Mouse (Mus musculus) brain, embryonic 18.5 days (tissue): ENCODE results near the gene Nyap2.
A peak's percentile ranks its signal among the peaks of the same experiment; 100 is the strongest.
"Not testable (repeated sequence)": the region's sequence is repeated elsewhere in the genome, so short reads cannot be mapped to it uniquely, and the experiment has no call there.

Source experiments
- DNase-seq: peaks from one replicate; pipeline ENCODE4 v3.0.0-alpha.2; 2012; ENCODE audit warnings: low read depth, low spot score

Nyap2 gene

DNA sequence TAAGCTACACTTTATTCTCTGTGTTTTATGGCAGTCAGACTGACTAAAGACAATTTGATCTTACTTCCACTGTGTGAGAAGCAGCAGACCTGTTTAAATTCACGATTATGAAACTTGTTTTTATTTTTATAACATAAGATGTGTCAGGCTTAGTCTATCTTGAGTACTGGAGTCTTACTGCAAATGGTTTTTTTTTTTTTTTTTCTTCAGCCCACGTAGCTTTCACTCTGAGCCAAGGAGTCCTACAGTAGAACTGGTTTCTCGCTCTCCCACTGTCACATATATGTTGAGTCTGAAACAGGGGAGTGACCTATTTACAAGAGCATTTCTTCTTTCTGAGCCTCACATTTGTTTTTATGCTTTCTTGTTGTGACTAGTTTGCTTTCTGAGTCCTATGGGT lies 103.9 kb downstream of the Nyap2 start:
- no peak for DNase-seq

DNA sequence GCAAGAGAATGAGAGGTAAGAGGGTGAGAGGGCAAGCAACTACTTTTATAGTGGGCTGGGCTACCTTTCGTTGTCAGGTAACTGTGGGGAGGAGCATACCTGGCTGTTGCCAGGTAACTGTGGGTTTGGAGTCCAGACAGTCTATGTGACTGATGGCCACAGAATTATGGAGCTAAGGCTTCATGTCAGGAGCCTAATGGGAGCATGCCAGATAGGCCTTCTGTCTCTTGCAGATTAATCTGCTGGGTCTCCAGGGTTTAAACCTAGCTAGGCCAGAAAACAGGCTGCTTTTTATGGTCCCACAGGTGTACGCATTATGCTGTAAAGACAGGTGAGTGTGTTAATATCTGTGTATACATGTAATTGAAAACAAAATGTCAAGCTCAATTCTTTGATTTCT lies 132.8 kb downstream of the Nyap2 start:
- no peak for DNase-seq

DNA sequence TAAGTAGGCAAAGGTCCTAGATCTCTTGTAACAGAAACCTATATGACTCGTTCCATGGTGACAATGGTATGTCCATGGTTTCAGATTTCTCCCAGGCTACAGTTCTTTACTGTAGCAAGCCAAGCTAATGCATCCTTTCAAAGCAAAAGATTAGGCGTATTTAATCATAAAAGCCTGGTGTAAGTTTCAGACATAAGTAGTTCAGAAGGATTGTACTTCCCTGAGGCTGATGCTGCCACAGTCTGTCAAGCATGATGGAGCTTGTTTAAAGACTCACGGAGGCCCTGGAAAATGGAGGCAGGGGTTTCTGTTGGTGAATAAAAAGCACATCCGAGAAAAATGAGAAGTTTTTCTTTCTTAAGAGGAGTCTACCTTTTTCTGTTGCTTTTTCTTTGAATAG lies 134.7 kb downstream of the Nyap2 start:
- no peak for DNase-seq

DNA sequence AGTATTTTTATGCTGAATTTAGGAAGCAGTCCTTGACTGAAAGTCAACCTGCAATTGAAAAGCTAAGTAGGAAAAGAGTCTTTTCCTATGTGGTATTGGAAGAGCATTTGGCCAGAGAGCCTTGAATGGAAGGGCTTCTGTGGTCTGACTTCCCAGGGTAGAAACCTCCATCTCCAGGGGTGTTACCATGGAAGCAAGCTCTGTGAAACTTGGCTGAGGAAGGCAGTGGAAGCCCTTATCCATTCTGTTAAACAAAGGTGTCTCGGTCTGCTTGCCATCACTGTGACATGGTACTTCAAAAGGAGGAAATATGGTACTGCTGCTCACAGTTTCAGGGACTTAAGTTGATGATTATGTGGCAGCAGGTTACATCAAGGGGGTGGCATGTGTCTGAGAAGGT lies 143.0 kb downstream of the Nyap2 start:
- no peak for DNase-seq

DNA sequence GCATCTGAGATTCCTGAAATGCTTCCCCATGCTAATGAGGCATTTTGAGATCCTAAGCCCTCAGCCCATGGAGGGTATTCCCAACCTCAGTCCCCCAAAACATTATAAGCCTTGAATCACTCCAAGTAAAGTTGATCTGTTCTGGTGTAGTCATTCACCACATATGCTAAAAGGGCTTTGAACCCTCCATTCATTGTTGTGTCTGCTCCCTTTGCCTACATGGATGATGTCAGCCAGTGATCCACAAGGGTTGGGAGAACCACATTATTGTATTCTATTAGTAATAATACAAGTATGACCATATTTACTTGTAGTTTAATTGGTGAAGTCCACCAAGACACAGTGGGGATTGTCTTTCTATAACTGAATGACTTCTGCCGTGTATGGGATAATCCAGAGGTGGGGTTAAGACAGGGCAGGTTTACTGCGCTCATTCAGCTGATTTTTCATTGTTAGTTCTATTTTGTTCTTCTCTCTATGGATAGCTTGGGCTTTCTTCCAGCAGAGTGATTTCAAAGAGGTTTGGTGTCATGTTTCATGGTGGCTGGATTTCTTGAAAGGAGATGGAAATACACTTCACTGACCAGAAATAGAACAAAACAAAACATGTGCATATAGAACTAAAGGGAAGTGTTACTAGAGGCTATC lies 155.1 kb downstream of the Nyap2 start:
- no peak for DNase-seq

DNA sequence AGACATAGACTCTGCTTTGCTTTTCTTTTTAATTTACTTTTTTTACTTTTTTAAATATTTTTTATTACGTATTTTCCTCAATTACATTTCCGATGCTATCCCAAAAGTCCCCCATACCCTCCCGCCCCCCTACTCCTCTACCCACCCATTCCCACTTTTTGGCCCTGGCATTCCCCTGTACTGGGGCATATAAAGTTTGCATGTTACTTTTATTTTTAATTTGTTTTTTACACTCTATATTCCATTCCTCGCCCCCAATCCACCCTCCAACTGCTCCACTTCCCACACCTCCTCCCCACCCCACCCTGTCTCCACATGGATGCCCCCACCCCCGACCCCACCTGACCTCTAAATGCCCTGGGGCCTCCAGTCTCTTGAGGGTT lies 155.6 kb downstream of the Nyap2 start:
- DNase-seq, result not testable (repeated sequence)

DNA sequence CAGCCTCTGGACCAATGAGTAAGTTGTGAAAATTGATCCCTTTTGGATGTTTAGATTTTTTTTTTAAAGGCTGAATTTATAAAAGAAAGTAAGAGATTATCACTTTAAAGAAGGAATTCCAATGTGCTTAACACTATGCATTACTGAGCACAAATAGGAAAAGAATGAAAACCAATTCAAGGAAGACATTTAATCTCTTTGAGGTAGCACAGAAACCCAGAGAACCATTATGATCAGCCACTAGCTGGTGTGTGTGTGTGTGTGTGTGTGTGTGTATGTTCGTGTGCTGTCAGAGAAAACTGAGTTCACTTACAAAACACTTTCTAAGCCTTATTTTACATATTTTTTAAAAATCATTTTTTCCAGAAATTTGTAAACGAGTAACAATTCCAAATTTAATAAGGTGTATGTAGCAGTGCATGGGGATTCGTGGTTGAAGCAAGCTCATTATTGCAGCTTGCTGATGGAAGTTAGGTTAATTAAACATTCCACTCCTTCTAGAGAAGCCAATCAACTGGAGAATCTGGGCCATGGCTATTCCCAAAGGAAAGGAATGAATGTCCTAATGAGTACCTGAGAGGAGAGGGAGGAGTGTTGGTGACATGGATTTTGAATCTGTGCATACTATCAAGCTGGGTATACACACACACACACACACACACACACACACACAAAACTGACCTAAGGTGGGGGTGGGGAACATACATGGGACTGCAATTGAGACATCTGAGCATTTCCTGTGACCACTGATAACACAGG lies 171.9 kb downstream of the Nyap2 start:
- no peak for DNase-seq

DNA sequence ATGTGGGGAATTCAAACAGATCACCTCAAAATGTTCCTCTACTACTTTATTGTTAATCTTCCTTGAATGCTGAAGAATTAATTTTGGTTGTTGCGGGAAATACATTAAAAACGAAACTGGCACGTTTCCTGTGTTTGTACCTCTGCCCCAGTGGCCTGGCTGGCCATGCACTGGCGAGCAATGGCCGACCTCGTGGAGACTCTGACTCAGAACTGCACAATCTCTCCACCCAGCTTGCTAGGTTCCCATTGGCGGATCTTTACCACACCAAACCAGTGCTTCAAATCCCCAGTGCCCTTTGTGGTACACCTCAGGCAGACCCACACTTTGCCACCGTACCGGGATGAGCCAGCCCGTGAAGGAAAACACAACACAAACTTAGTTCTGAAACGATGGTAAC lies 173.3 kb downstream of the Nyap2 start:
- DNase-seq, result no peak

DNA sequence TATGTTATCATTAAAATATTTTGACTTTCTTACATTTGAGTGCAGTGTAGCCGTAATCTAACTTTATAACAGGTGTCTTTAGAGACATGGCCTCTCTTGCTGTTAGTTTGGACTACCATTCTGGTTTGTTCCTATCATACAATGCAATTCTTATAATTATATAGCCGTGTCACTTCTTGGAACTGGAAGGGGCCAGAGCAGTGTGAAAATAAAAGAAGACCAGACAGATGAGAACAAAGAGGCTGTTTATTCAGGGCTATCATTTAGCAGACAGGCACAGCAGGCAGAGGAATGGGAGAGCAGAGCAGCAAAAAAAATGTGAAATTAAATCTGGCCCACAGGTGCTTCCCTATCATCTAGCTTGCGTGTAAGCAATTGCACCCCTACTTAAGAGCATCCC lies 189.7 kb downstream of the Nyap2 start:
- no peak for DNase-seq

DNA sequence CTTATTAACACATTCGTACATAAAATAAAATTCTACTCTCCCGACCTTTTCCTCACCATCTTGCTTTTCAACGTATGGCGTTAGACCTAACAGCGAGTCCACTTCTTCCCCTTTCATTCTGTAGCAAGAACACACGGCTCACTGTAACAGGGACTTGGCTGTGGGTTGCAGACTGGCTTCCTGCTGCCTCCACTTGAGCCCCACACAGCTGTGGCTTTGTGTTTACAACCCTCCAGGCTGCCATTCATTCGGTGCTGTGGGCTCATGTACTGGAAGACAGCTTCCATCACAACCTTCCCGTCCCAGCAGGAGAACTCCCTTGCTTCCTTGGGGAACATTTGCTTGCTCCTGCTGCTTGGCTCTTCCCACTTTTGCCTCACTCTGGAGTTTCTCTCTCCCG lies 204.2 kb downstream of the Nyap2 start:
- no peak for DNase-seq

DNA sequence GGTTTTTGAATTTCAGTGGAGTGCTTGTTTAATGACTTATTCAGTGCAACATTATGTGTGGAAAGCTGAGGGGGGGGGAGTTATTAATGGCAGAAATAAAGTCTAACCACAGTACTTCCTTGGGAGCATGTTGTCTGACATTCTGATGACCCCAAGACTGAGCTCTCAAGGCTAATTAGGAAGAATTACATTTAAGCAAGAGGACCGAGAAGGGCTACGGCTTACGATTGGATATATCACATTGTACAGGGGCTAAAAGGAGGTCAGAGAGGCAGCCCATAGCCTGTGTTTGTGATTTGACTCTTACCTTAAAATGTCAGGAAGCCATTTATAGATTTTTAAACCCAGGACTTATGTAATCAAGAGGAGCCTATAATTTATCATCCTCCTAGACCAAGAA lies 208.9 kb downstream of the Nyap2 start:
- no peak for DNase-seq

DNA sequence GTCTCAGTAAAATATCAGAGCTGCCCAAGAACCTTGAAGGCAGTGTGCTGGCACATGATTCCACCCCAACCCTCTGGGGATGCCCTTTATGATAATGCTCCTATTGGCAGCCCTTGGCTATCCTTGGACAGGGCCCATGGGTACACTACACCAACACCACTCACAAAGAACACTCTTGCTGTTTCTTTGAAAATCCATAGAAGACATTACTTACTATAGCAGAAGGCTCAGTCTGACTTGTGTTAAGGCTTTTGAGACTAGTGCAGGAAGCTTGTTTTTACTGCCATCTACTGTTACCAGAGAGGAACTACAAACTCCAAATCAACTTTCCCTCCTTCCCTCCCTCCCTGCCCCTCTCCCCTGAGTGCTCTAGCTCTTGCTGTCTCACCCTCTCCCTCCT lies 210.3 kb downstream of the Nyap2 start:
- DNase-seq, result peak; percentile 42

DNA sequence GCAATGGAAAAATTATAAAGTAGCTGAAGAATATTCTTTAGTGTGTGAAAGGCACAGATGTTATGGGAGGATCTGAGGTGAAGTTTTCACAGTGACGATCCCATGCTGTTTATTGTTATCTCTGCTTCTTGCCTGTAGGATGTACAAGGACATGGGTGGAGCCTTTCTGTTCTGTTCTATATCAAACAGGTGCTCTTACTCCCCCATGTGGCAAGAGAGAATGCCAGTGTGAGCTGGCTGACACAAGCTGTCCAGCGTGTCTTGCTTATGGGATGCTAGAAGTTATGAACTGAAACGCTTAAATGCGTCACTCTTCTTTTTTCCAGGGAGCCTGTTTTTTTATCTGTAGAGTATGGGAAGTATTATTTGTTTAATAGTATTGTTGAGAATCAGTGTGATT lies 224.0 kb downstream of the Nyap2 start:
- no peak for DNase-seq

DNA sequence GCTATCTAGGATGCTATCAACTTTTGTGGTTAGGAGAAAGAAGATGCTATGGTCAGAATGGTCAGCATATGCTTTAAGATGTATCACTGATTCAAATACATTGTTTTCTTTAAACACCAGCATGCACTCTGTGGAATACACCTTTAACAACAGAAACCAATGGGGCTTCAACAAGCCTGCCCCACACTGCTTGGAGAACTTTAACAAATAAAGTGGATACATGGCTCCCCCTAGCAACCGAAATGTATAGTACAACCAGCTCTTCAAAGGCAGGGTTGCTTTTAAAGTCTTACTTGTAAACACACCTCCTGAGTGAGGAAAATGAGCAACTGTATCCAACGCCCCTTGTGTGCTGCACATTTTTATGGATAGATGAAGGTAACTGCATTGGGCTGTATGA lies 224.9 kb downstream of the Nyap2 start:
- DNase-seq, result no peak

DNA sequence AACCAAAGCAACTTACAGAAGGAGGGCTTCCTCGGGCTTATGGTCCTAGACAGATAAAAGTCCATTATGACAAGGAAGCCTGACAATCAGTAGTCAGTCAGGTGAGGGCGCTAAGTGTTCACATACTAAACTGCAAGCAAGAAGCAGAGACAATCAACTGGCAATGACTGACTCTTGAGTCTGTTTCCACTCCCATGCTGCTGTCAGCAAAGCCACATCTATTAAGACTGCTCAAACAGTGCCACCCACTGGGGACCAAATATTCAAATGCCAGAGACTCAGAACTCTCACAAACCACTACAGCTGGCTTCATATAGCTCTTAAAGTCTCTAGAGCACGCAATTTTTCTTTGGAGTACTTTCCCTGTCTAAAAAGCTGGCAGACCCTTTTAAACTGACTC lies 226.6 kb downstream of the Nyap2 start:
- DNase-seq, result no peak

DNA sequence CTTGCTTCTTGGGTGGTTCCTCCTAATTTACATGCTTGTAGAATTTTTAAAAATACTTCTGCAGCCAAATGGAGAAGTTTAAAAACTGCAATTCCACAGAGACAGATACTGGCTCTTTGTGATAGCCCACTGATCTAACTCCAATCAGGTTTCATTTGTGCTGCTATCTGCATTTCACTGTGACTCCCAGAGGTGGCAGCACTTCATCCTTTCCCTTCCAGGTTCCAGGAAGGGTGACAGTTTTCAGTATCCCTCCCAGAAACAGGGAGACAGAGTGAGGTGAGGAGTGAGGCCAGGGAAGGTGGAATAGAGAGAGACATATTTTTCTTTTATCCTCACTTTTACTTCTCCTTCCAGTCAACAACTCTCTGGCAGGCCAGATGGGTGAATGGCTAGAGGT lies 230.7 kb downstream of the Nyap2 start:
- no peak for DNase-seq

DNA sequence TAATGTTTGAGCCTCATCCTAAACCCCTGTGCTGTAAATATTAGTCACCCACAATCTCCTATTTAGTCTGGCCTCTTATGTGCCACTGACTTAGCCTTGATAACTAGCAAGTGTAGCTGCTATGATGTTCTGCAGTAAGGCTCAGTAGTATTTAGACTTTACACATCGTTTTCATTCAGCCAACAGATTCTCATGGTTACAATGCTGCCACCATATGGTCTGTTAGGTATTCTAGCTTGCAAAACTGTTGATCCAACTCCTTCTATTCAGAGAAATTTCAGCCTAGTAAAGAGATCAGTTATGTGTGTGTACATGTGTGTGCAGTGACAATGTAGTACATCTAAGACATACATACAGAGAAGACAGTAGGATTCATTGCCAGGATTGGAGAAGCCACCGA lies 231.2 kb downstream of the Nyap2 start:
- no peak for DNase-seq

DNA sequence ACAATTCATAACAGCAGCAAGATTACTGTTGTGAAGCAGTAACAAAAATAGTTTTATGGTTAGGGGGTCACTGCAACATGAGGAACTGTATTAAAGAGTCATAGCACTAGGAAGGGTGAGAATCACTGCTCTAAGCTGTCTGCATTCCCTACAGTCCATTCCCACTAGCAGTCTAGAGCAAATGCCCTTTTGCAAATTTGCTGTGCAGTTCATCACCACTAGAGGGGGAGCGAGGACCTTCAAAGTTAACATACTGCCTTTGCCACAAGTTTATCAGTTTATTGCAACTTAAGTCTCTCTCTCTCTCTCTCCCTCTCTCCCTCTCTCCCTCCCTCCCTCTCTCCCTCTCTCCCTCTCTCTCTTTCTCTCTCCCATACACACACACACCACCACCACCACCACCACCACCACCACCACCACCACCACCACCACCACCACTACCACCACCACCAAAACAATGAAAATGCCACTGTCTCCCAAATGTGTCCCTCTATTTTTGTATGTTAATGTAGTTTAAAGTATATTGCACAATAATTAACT lies 233.4 kb downstream of the Nyap2 start:
- peak; percentile 36 for DNase-seq

DNA sequence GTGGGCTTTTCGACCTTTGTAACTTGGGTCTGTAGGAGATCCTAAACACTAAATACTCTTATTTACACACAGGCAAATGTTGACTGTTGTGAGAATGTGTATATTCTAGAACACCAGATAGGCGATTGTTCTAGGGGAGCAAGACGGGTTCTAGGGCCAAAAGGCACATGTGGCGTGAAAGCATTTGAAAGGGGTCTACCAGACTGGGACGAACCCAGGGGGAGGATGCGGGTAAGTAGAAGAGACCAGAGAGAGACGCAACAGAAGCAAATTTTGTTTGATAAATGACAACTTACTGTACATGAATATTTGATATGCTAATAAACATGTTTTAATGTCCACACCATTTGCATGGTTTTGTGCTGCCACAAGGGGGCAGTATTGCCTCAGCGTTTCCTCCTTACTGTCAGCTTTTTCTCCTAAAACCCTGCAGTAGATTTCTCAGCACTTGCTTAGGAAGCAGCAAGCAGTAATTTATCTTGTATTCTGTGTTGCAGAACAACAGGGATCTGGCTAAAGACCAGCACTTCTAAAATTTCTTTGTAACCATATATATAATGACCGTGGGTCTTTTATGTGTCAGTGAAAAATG lies 239.7 kb downstream of the Nyap2 start:
- peak; percentile 67 for DNase-seq

DNA sequence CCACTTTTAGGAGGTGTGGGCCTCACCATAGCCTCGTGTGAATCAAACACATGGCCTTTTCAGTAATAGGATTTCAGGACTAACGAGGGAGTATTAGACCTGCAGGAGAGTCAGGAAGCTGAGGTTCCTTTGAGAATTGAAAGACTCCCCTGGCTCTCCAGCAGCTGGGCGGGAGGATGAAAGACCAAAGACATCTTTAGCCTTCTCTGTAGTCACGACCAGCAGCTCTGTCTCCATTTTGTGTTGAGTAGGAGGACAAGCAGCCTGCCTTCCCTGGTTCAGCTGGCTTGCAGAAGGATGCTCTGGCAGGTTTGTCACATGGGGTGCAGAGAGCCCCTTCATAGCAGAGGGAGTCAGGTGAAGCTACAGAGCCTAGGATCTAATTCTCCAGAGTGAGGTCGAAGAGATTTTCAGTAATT lies 240.3 kb downstream of the Nyap2 start:
- DNase-seq, result no peak

DNA sequence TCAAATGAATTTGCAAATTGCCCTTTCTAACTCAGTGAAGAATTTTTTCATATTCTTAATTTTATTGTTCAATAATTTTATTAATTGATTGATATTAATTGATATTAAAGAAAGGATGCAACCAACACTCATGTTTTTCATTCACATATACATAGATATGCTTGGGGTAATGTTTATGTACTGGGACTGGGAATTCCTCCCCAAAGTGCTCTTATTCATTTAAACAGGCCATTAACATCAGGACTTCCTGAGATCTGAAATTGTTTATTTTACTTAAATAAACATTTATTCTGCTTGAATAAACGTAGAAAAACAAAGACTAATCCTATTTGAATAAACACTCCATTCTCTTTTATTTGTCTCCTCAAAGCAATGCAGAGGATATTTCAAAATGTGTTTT lies 311.0 kb downstream of the Nyap2 start:
- DNase-seq, result no peak
